Mouse (Mus musculus) neural tube, embryonic 12.5 days (tissue): ENCODE results near the gene Paqr8. TPM values are rescaled to one million over a fixed set of nuclear protein-coding genes. Genes with fewer than 3 reads are reported as not detected.

Experiments
- ATAC-seq: fragments of 200-750 bp; cut with Nextera tagmentation; 2 replicates; pipeline ENCODE4 v1.8.0; 2017; ENCODE audit warnings: low read depth, mild to moderate bottlenecking, moderate TSS enrichment, moderate library complexity; ENCODE audit not compliant: low FRiP score
- H3K27ac ChIP-seq: fragments of 300-500 bp; sonication (generic); 2 replicates; pipeline ENCODE4 v1.5.1; 2016
- H3K27me3 ChIP-seq: fragments of 300-500 bp; sonication (generic); replicated peaks from 2 replicates; pipeline ENCODE4 v1.6.1; 2016; ENCODE audit warnings: mild to moderate bottlenecking
- H3K36me3 ChIP-seq: fragments of 300-500 bp; sonication (generic); 2 replicates; pipeline ENCODE4 v1.6.1; 2016; ENCODE audit warnings: mild to moderate bottlenecking
- H3K4me1 ChIP-seq: fragments of 300-500 bp; sonication (generic); 2 replicates; pipeline ENCODE4 v1.6.1; 2016
- H3K4me2 ChIP-seq: fragments of 300-500 bp; sonication (generic); replicated peaks from 2 replicates; pipeline ENCODE4 v1.6.1; 2016; ENCODE audit warnings: mild to moderate bottlenecking
- H3K4me3 ChIP-seq: fragments of 300-500 bp; sonication (generic); 2 replicates; pipeline ENCODE4 v1.5.1; 2016
- H3K9ac ChIP-seq: fragments of 300-500 bp; sonication (generic); 2 replicates; pipeline ENCODE4 v1.6.1; 2016; ENCODE audit warnings: mild to moderate bottlenecking
- H3K9me3 ChIP-seq: fragments of 300-500 bp; sonication (generic); 2 replicates; pipeline ENCODE4 v1.6.1; 2016; ENCODE audit warnings: mild to moderate bottlenecking
- WGBS: fragments of 180-500 bp; shearing (Covaris S2); methylation state at CpG from one replicate; pipeline ENCODE4 v1.1.7; 2016; 5-methylcytosine and 5-hydroxymethylcytosine counted together
- polyA plus RNA-seq: library from polyadenylated mRNA; unstranded; fragments of >200 nt; fragmentation: Nextera tagmentation; extraction: Ambion mirVana; gene quantifications from 2 replicates; pipeline ENCODE4 v1.2.1, GENCODE M21; 2016

Gene Paqr8
- 11.0 and 12.1 TPM in 2 replicates for polyA plus RNA-seq

DNA sequence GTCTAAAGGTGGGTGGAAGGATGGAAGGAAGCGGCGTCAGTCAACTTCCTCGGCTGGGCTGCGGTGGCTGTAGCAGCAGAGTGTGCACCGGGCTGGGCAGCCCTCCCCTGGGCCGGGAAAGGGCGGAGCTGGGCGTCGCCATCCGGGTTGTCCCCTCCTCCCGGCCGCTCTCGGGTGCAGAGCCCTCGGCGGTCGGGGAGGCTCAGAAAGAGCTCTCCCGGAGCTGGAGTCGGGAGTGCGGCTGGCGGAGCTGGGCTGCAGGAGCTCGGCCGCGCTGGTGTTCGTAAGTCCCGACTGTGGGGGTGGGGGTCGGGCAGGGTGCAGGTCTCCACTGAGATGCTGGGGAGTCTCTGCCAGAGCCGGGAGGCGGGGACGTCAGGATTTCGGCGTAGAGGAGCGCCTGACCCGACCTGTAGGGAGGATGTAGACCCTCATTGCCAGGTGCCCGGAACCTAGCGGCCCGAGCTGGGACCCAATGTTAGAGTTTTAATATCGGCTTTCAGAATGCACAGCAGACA, at the start of gene Paqr8:
Gene Paqr8 (plus strand): TSS at position 203 of the 518 bp plus-strand sequence.
- peak within 1 kb of the TSS; percentile 73 for H3K4me3 ChIP-seq
- no peaks in the 10 kb centered on the region for H3K9me3 ChIP-seq
- no peaks in the 10 kb centered on the region for H3K27me3 ChIP-seq
- peak within 1 kb of the TSS; percentile 77 for H3K9ac ChIP-seq
- H3K4me1 ChIP-seq, result peaks cover 9% of the 10 kb centered on the region; the same call in 1 of the 2 replicates
- ATAC-seq, result peak; percentile 98
- H3K4me2 ChIP-seq, result peak within 1 kb of the TSS; percentile 68
- H3K27ac ChIP-seq, result peak within 1 kb of the TSS; percentile 50
- no peaks in the 10 kb centered on the region for H3K36me3 ChIP-seq
- under 1% methylated on average over 36 of the region's 37 CpGs for WGBS

GRCm38 (mm10) chr1:20856924-20857902, 33.2 kb upstream of the Paqr8 start:
- no peak overlapping the region for H3K4me3 ChIP-seq
- no peak overlapping the region for H3K9ac ChIP-seq
- 92% methylated on average over 7 of the region's 7 CpGs for WGBS
- no peaks in the 10 kb centered on the region for H3K4me1 ChIP-seq
- no peaks in the 10 kb centered on the region for H3K9me3 ChIP-seq
- H3K36me3 ChIP-seq, result no peaks in the 10 kb centered on the region
- no peaks in the 10 kb centered on the region for H3K27me3 ChIP-seq
- no peak overlapping the region for H3K27ac ChIP-seq
- no peak overlapping the region for H3K4me2 ChIP-seq
- ATAC-seq, result no peak

DNA sequence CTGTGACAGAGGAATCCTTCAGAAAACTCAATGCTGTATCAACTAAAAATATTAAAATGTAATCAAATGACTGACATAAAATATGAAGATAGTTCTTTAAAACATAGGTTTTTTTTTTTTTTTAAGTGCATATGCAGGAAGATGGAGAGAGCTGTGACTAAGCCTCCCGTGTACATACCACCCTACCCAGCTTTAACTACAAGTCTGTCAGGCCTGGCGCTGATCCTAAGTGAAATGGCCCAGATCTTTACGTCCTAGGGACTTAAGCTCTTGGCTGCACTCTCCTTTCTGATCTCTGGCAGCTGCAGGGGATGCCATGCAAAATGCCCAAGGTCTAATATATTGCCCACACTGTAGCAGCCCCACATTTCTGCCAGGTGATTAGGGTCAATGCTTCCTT, 29.6 kb upstream of the Paqr8 start:
- WGBS, result 78% methylated on average over 3 of the region's 3 CpGs
- no peak overlapping the region for H3K4me2 ChIP-seq
- H3K9ac ChIP-seq, result no peak overlapping the region
- no peaks in the 10 kb centered on the region for H3K36me3 ChIP-seq
- no peak overlapping the region for H3K27ac ChIP-seq
- no peak for ATAC-seq
- H3K4me1 ChIP-seq, result no peaks in the 10 kb centered on the region
- no peaks in the 10 kb centered on the region for H3K27me3 ChIP-seq
- no peaks in the 10 kb centered on the region for H3K9me3 ChIP-seq
- H3K4me3 ChIP-seq, result no peak overlapping the region

GRCm38 (mm10) chr1:20861865-20862264, 28.5 kb upstream of the Paqr8 start:
- H3K36me3 ChIP-seq, result no peaks in the 10 kb centered on the region
- H3K27me3 ChIP-seq, result no peaks in the 10 kb centered on the region
- H3K4me1 ChIP-seq, result no peaks in the 10 kb centered on the region
- no peak overlapping the region for H3K27ac ChIP-seq
- no peak overlapping the region for H3K4me2 ChIP-seq
- no peak overlapping the region for H3K9ac ChIP-seq
- ATAC-seq, result no peak
- H3K4me3 ChIP-seq, result no peak overlapping the region
- no peaks in the 10 kb centered on the region for H3K9me3 ChIP-seq
- WGBS, result 91% methylated on average over 3 of the region's 3 CpGs

DNA sequence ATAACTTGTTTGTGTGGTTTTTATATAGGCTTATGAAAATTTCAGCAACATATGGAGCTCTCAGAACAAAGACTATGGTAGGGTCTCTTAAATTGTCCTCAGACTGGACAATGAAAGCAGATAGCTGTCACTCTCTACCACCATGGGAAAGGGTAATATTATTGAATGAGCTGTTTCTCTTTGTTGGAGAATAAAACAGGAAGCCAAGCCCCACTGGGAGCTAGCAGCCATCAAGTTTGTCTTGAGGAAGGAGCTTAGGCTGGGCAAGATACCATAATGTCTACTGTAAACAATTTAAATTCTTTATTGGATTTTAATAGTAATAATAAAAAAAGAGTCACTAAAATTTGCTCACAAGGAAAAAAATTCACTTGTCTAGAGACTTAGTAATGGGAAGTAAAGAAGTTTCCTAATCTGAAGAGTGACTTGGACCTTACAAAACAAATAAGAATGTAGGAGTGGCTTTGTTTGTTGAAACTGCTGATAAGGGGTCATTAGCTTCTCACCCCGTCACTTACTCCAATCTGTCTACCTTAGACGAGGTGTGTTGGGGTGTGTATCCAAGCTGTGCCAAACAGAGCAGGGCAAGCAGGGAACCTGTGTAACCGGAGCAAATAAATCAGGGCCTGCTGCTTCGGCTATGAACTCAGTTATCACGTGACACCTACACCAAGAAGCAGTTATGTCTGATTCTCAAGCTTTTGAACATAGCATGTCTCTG, 26.8 kb upstream of the Paqr8 start:
- WGBS, result 75% methylated on average over 5 of the region's 5 CpGs
- Histone ChIP-seq H3K27me3 (no peaks in the 10 kb centered on the region), H3K9ac (no peak overlapping the region), H3K9me3 (no peaks in the 10 kb centered on the region), H3K4me2 (no peak overlapping the region), H3K4me3 (no peak overlapping the region), H3K4me1 (peaks cover 5% of the 10 kb centered on the region), H3K27ac (no peak overlapping the region), H3K36me3 (no peaks in the 10 kb centered on the region)
- no peak for ATAC-seq

DNA sequence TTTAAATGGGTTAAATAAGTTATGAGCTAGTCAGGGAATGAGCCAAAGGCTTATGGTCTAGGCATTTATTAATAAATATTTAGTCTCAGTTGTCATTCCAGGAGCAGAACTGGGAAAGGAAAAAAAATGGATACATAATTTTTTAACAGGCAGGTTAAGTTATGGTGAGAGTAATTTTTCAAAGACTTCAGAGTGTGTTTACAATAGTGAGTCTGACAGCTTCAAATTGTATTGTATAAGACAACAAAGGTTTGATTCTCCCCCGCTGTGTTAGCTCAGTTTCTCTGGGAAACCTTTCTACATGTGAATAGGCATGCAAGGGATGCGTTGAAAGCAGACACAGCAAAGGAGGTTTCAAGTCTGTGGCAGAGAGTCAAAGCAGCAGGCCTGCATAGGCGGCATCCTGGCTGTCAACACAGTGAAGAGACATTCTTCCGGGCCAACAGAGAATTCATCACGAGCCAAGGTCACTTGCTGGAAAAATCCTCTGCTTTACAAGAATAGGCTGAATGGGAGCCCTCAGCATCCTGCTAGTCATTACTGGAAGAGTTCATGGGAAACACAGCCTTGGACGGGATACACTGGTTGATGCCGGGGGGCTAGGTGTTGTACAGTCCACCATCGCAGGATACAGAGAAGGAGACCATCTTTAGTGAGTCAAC, 23.0 kb upstream of the Paqr8 start:
- 24% methylated on average over 8 of the region's 8 CpGs for WGBS
- no peaks in the 10 kb centered on the region for H3K27me3 ChIP-seq
- H3K27ac ChIP-seq, result no peak overlapping the region
- H3K4me3 ChIP-seq, result no peak overlapping the region
- no peak overlapping the region; the same call in 1 of the 2 replicates for H3K4me2 ChIP-seq
- peak; percentile 73 for ATAC-seq
- H3K4me1 ChIP-seq, result peaks cover 5% of the 10 kb centered on the region
- no peaks in the 10 kb centered on the region for H3K36me3 ChIP-seq
- no peaks in the 10 kb centered on the region for H3K9me3 ChIP-seq
- H3K9ac ChIP-seq, result no peak overlapping the region

- Histone ChIP-seq H3K4me1 (peaks cover 5% of the 10 kb centered on the region), H3K27ac (0 out of 2 replicates have a peak overlapping the region, but pooled peaks have one; percentile 26), H3K4me3 (no peak overlapping the region), H3K9me3 (no peaks in the 10 kb centered on the region), H3K27me3 (no peaks in the 10 kb centered on the region), H3K4me2 (peak overlapping the region; percentile 38), H3K36me3 (no peaks in the 10 kb centered on the region), H3K9ac (no peak overlapping the region)
- ATAC-seq, result peak; percentile 70
- 18% methylated on average over 9 of the region's 9 CpGs for WGBS
Measured at GRCm38 (mm10) chr1:20868036-20868435, 22.4 kb upstream of the Paqr8 start.

- Histone ChIP-seq H3K27ac (no peak overlapping the region), H3K4me3 (no peak overlapping the region), H3K4me2 (no peak overlapping the region), H3K9me3 (no peaks in the 10 kb centered on the region), H3K27me3 (no peaks in the 10 kb centered on the region), H3K36me3 (no peaks in the 10 kb centered on the region), H3K9ac (no peak overlapping the region), H3K4me1 (peaks cover 5% of the 10 kb centered on the region)
- no peak for ATAC-seq
- WGBS, result 72% methylated on average over 2 of the region's 2 CpGs
Measured at GRCm38 (mm10) chr1:20870887-20871286, 19.5 kb upstream of the Paqr8 start.

GRCm38 (mm10) chr1:20872496-20872895, 17.9 kb upstream of the Paqr8 start:
- 83% methylated on average over 5 of the region's 5 CpGs for WGBS
- Histone ChIP-seq H3K27me3 (no peaks in the 10 kb centered on the region), H3K4me1 (peaks cover 5% of the 10 kb centered on the region), H3K9ac (no peak overlapping the region), H3K27ac (no peak overlapping the region), H3K4me3 (no peak overlapping the region), H3K9me3 (no peaks in the 10 kb centered on the region), H3K36me3 (no peaks in the 10 kb centered on the region), H3K4me2 (no peak overlapping the region)
- ATAC-seq, result no peak

- H3K27me3 ChIP-seq, result no peaks in the 10 kb centered on the region
- H3K9ac ChIP-seq, result no peak overlapping the region
- no peak for ATAC-seq
- H3K9me3 ChIP-seq, result no peaks in the 10 kb centered on the region
- WGBS, result 91% methylated on average over 6 of the region's 6 CpGs
- H3K4me3 ChIP-seq, result no peak overlapping the region
- H3K4me2 ChIP-seq, result no peak overlapping the region
- no peaks in the 10 kb centered on the region for H3K36me3 ChIP-seq
- no peak overlapping the region for H3K27ac ChIP-seq
- no peaks in the 10 kb centered on the region for H3K4me1 ChIP-seq
Measured at GRCm38 (mm10) chr1:20874061-20874460, 16.3 kb upstream of the Paqr8 start.

- Histone ChIP-seq H3K9ac (no peak overlapping the region), H3K4me2 (no peak overlapping the region), H3K9me3 (no peaks in the 10 kb centered on the region), H3K4me3 (no peak overlapping the region), H3K27ac (no peak overlapping the region), H3K36me3 (no peaks in the 10 kb centered on the region), H3K4me1 (no peaks in the 10 kb centered on the region), H3K27me3 (no peaks in the 10 kb centered on the region)
- ATAC-seq, result 0 out of 2 replicates have a peak, but pooled peaks have one; percentile 17
Measured at GRCm38 (mm10) chr1:20877355-20877754, 13.1 kb upstream of the Paqr8 start.

DNA sequence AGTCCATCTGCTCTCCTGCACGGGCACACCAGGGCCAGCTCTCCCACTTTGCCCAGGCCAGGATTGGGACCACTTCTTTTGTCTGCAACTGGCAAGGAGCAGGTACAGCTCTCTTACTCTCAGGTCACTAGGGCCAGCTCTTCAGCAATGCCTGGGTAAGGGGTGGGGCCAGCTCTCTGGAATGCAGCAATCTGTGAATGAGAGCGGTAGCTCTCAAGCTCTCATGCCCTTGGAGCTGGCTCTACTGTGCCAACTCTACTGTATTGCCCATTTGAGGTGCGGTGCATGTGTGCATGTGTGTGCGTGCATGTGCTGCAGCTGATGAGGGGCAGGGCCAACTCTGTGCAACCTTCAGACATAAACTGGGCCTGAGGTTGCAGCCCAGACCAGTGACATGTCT, 11.0 kb upstream of the Paqr8 start:
- Histone ChIP-seq H3K9ac (no peak overlapping the region), H3K4me2 (no peak overlapping the region), H3K4me1 (no peaks in the 10 kb centered on the region), H3K27ac (no peak overlapping the region), H3K36me3 (no peaks in the 10 kb centered on the region), H3K27me3 (no peaks in the 10 kb centered on the region), H3K4me3 (no peak overlapping the region), H3K9me3 (no peaks in the 10 kb centered on the region)
- no peak for ATAC-seq
- 88% methylated on average over 4 of the region's 4 CpGs for WGBS
